Mouse (Mus musculus) spleen, postnatal 14 days (tissue): ENCODE measurements around the gene Usp24.
A peak's percentile ranks its signal among the peaks of the same experiment; 100 is the strongest.
"Not testable (repeated sequence)": the region's sequence is repeated elsewhere in the genome, so short reads cannot be mapped to it uniquely, and the experiment has no call there.

ENCODE experiments used
- DNase-seq, 2 experiments: peaks; one replicate each; pipeline ENCODE4 v3.0.0; 2021 to 2022; ENCODE audit warnings: low spot score in 2 of 2

The Usp24 gene

GRCm38 (mm10) chr4:106318976-106319375 lies 3.0 kb downstream of the Usp24 start:
- no peak for DNase-seq

- DNase-seq = no peak
Measured at GRCm38 (mm10) chr4:106322846-106323245, 6.8 kb downstream of the Usp24 start.

- DNase-seq = no peak
Measured at GRCm38 (mm10) chr4:106323318-106323717, 7.3 kb downstream of the Usp24 start.

- no peak for DNase-seq
Measured at GRCm38 (mm10) chr4:106327436-106327835, 11.4 kb downstream of the Usp24 start.

- DNase-seq = no peak
Measured at GRCm38 (mm10) chr4:106328704-106329103, 12.7 kb downstream of the Usp24 start.

GRCm38 (mm10) chr4:106329171-106329570 lies 13.2 kb downstream of the Usp24 start:
- not testable (repeated sequence) for DNase-seq

GRCm38 (mm10) chr4:106330371-106330819 lies 14.4 kb downstream of the Usp24 start:
- no peak for DNase-seq

- DNase-seq = no peak
Measured at GRCm38 (mm10) chr4:106333071-106333470, 17.1 kb downstream of the Usp24 start.

GRCm38 (mm10) chr4:106333584-106333983 lies 17.6 kb downstream of the Usp24 start:
- DNase-seq = no peak

GRCm38 (mm10) chr4:106335858-106336257 lies 19.8 kb downstream of the Usp24 start:
- DNase-seq = no peak

- DNase-seq = no peak
Measured at GRCm38 (mm10) chr4:106347664-106348063, 31.7 kb downstream of the Usp24 start.

GRCm38 (mm10) chr4:106355025-106355424 lies 39.0 kb downstream of the Usp24 start:
- not testable (repeated sequence) for DNase-seq

GRCm38 (mm10) chr4:106370013-106370412 lies 54.0 kb downstream of the Usp24 start:
- DNase-seq = no peak

- DNase-seq = peak; percentile 51 to 74
Measured at GRCm38 (mm10) chr4:106375857-106376256, 59.8 kb downstream of the Usp24 start.

GRCm38 (mm10) chr4:106378839-106379572 lies 63.0 kb downstream of the Usp24 start:
- no peak for DNase-seq

- no peak for DNase-seq
Measured at GRCm38 (mm10) chr4:106381131-106381530, 65.1 kb downstream of the Usp24 start.

GRCm38 (mm10) chr4:106389908-106390307 lies 73.9 kb downstream of the Usp24 start:
- no peak for DNase-seq

GRCm38 (mm10) chr4:106409621-106410020 lies 93.6 kb downstream of the Usp24 start:
- DNase-seq = no peak

GRCm38 (mm10) chr4:106419256-106419655 lies 103.2 kb downstream of the Usp24 start:
- no peak for DNase-seq

- no peak for DNase-seq
Measured at GRCm38 (mm10) chr4:106419791-106420190, 103.8 kb downstream of the Usp24 start.

GRCm38 (mm10) chr4:106422597-106422996 lies 106.6 kb downstream of the Usp24 start:
- DNase-seq = no peak

- DNase-seq = no peak
Measured at GRCm38 (mm10) chr4:106424560-106424959, 108.5 kb downstream of the Usp24 start.

- DNase-seq = no peak
Measured at GRCm38 (mm10) chr4:106426286-106426685, 110.3 kb downstream of the Usp24 start.

- DNase-seq = no peak
Measured at GRCm38 (mm10) chr4:106428616-106429015, 112.6 kb downstream of the Usp24 start.
